Mouse (Mus musculus): ENCODE measurements at regions not wholly inside any gene's neighbourhood (a gene's known extent, or its start where the extent isn't known, plus 50 kb on each side); places are given as distances from the start of the nearest gene placed in this dataset.

DNA sequence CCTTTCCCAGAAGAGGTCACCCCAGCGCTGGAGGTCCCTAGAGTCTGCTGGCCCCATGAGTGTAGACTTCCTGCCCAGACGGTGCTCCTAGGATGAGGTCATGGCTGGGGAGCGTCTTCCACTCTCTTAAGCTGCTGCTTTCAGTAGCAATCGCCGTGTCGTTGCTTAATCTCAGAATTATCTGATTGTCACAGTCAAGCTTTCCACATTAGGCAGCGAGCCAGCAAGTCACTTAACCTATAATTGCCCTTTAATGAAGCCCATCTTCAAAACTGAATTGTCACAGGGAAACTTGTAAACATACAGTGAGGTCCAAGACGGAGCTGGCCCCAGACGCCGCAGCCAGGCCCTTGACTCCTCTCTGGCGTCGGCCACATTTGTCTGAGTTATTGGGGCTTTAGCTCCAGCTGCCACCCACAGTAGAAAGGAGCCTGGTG lies 220.2 kb upstream of the Tle3 start:
- Histone ChIP-seq H3K4me1 (ENCODE audit: control insufficient read depth, insufficient read depth, low read length) (peaks cover 15% of the 10 kb centered on the region; the same call in 1 of the 2 replicates), H3K27me3 (ENCODE audit: control insufficient read depth, insufficient read depth, low read length) (no peaks in the 10 kb centered on the region), H3K36me3 (ENCODE audit: control insufficient read depth, insufficient read depth, low read length) (no peaks in the 10 kb centered on the region), H3K4me3 (replicated peaks; ENCODE audit: low read length) (no peak overlapping the region), H3K9ac (ENCODE audit: low read length) (no peak overlapping the region), H3K4me2 (ENCODE audit: low read depth, low read length) (no peak overlapping the region), H3K9me3 (replicated peaks; ENCODE audit: control insufficient read depth, low read length) (no peaks in the 10 kb centered on the region), H3K27ac (ENCODE audit: low read length) (peak overlapping the region; percentile 54)
- 23% methylated on average over 12 of the region's 12 CpGs for WGBS
- ATAC-seq (ENCODE audit: insufficient read depth, low FRiP score) = peak; percentile 91

- ATAC-seq (ENCODE audit: insufficient read depth, low FRiP score) = no peak
- Histone ChIP-seq H3K4me3 (replicated peaks; ENCODE audit: low read length) (no peak overlapping the region), H3K4me2 (ENCODE audit: low read depth, low read length) (no peak overlapping the region), H3K27me3 (ENCODE audit: control insufficient read depth, insufficient read depth, low read length) (no peaks in the 10 kb centered on the region), H3K36me3 (ENCODE audit: control insufficient read depth, insufficient read depth, low read length) (no peaks in the 10 kb centered on the region), H3K9me3 (replicated peaks; ENCODE audit: control insufficient read depth, low read length) (no peaks in the 10 kb centered on the region), H3K9ac (ENCODE audit: low read length) (no peak overlapping the region), H3K27ac (ENCODE audit: low read length) (no peak overlapping the region), H3K4me1 (ENCODE audit: control insufficient read depth, insufficient read depth, low read length) (peaks cover 30% of the 10 kb centered on the region)
- 76% methylated on average over 6 of the region's 6 CpGs for WGBS
Observed at GRCm38 (mm10) chr9:61154721-61155120, 217.4 kb upstream of the Tle3 start.

DNA sequence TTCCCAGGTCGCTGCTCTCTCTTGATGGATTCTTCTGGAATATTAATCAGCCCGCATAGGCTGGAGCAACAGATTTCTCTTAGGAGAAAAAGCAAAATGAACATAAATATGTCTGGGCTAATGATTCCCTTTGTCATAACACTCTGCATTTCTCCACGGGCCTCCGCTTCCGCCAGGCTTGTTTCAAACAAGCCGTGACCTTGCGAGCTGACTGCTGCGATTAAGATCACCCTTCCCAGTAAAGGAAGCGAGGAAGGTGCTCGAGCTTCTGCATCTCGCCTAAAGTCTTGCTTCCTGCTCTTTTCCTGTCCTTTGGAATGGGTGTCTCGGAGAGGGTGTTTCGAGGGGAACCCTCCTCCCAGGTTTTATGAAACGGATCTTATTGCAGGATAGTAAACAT lies 216.3 kb upstream of the Tle3 start:
- H3K27ac ChIP-seq (ENCODE audit: low read length) = no peak overlapping the region
- H3K36me3 ChIP-seq (ENCODE audit: control insufficient read depth, insufficient read depth, low read length) = no peaks in the 10 kb centered on the region
- H3K9ac ChIP-seq (ENCODE audit: low read length) = no peak overlapping the region
- no peak overlapping the region for H3K4me3 ChIP-seq (replicated peaks; ENCODE audit: low read length)
- no peaks in the 10 kb centered on the region for H3K27me3 ChIP-seq (ENCODE audit: control insufficient read depth, insufficient read depth, low read length)
- no peak for ATAC-seq (ENCODE audit: insufficient read depth, low FRiP score)
- H3K4me1 ChIP-seq (ENCODE audit: control insufficient read depth, insufficient read depth, low read length) = peaks cover 30% of the 10 kb centered on the region
- 42% methylated on average over 14 of the region's 14 CpGs for WGBS
- H3K4me2 ChIP-seq (ENCODE audit: low read depth, low read length) = no peak overlapping the region
- no peaks in the 10 kb centered on the region for H3K9me3 ChIP-seq (replicated peaks; ENCODE audit: control insufficient read depth, low read length)

- Histone ChIP-seq H3K27me3 (ENCODE audit: control insufficient read depth, insufficient read depth, low read length) (no peaks in the 10 kb centered on the region), H3K9ac (ENCODE audit: low read length) (0 out of 2 replicates have a peak overlapping the region, but pooled peaks have one; percentile 31), H3K27ac (ENCODE audit: low read length) (peak overlapping the region; percentile 72), H3K4me2 (ENCODE audit: low read depth, low read length) (no peak overlapping the region), H3K9me3 (replicated peaks; ENCODE audit: control insufficient read depth, low read length) (no peaks in the 10 kb centered on the region), H3K36me3 (ENCODE audit: control insufficient read depth, insufficient read depth, low read length) (no peaks in the 10 kb centered on the region), H3K4me1 (ENCODE audit: control insufficient read depth, insufficient read depth, low read length) (peaks cover 30% of the 10 kb centered on the region), H3K4me3 (replicated peaks; ENCODE audit: low read length) (no peak overlapping the region)
- ATAC-seq (ENCODE audit: insufficient read depth, low FRiP score) = peak; percentile 52; the same call in 1 of the 2 replicates
- 35% methylated on average over 10 of the region's 10 CpGs for WGBS
Observed at GRCm38 (mm10) chr9:61158192-61158770, 213.9 kb upstream of the Tle3 start.

DNA sequence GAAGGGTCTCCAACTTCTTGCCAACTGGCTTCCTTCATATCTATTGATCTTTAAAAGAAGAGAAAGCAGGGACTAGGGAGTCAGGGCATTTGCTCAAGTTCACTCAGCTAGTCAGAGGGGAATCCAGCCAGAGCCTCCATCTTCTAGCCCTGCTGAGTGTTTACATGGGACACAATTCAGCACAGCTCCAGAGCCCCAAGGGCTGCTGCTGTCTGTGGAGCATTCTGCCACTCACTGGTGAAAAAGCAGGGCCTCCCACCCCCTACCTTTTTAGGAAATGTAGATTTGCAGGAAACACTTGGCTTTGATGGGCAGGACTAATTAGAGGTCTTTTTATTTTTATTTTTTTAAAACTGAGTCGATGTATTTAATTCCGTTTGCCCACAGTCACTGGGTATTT lies 213.0 kb upstream of the Tle3 start:
- no peaks in the 10 kb centered on the region for H3K27me3 ChIP-seq (ENCODE audit: control insufficient read depth, insufficient read depth, low read length)
- H3K27ac ChIP-seq (ENCODE audit: low read length) = peak overlapping the region; percentile 72
- no peak overlapping the region for H3K4me2 ChIP-seq (ENCODE audit: low read depth, low read length)
- 82% methylated on average over 2 of the region's 2 CpGs for WGBS
- H3K4me3 ChIP-seq (replicated peaks; ENCODE audit: low read length) = no peak overlapping the region
- peaks cover 37% of the 10 kb centered on the region for H3K4me1 ChIP-seq (ENCODE audit: control insufficient read depth, insufficient read depth, low read length)
- no peaks in the 10 kb centered on the region for H3K9me3 ChIP-seq (replicated peaks; ENCODE audit: control insufficient read depth, low read length)
- no peaks in the 10 kb centered on the region for H3K36me3 ChIP-seq (ENCODE audit: control insufficient read depth, insufficient read depth, low read length)
- ATAC-seq (ENCODE audit: insufficient read depth, low FRiP score) = no peak
- no peak overlapping the region for H3K9ac ChIP-seq (ENCODE audit: low read length)

DNA sequence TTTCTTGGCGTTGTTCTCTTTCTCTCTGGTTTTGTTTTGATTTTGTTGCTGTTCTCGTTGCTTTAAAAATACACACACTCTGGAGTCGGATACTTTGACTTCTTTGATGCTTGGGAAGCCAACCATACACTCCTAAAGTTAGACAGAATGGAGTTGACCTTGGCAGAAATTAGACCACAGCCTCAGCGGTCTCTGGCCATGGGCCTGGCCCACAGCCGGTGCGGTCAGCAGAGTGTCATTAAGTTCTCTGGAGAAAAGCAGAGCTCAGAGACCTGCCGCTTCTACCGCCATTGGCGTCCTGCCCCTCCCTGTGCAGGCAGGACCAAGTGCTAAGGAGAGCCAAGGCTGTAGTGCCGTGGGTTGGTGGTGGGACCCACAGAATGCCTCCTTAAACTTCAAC lies 212.6 kb upstream of the Tle3 start:
- 70% methylated on average over 10 of the region's 10 CpGs for WGBS
- no peak overlapping the region for H3K27ac ChIP-seq (ENCODE audit: low read length)

GRCm38 (mm10) chr9:61162884-61163283 lies 209.3 kb upstream of the Tle3 start:
- no peaks in the 10 kb centered on the region for H3K9me3 ChIP-seq (replicated peaks; ENCODE audit: control insufficient read depth, low read length)
- H3K4me3 ChIP-seq (replicated peaks; ENCODE audit: low read length) = no peak overlapping the region
- 88% methylated on average over 10 of the region's 10 CpGs for WGBS
- no peak overlapping the region for H3K9ac ChIP-seq (ENCODE audit: low read length)
- H3K27me3 ChIP-seq (ENCODE audit: control insufficient read depth, insufficient read depth, low read length) = no peaks in the 10 kb centered on the region
- no peak overlapping the region for H3K27ac ChIP-seq (ENCODE audit: low read length)
- H3K36me3 ChIP-seq (ENCODE audit: control insufficient read depth, insufficient read depth, low read length) = no peaks in the 10 kb centered on the region
- H3K4me2 ChIP-seq (ENCODE audit: low read depth, low read length) = no peak overlapping the region
- no peak for ATAC-seq (ENCODE audit: insufficient read depth, low FRiP score)
- H3K4me1 ChIP-seq (ENCODE audit: control insufficient read depth, insufficient read depth, low read length) = peaks cover 65% of the 10 kb centered on the region

More for the DNA sequence above, 212.6 kb upstream of the Tle3 start:
- Histone ChIP-seq H3K36me3 (ENCODE audit: control insufficient read depth, insufficient read depth, low read length) (no peaks in the 10 kb centered on the region), H3K4me2 (ENCODE audit: low read depth, low read length) (no peak overlapping the region), H3K9me3 (replicated peaks; ENCODE audit: control insufficient read depth, low read length) (no peaks in the 10 kb centered on the region), H3K4me3 (replicated peaks; ENCODE audit: low read length) (no peak overlapping the region), H3K4me1 (ENCODE audit: control insufficient read depth, insufficient read depth, low read length) (peaks cover 42% of the 10 kb centered on the region), H3K27me3 (ENCODE audit: control insufficient read depth, insufficient read depth, low read length) (no peaks in the 10 kb centered on the region), H3K9ac (ENCODE audit: low read length) (no peak overlapping the region)
- no peak for ATAC-seq (ENCODE audit: insufficient read depth, low FRiP score)

GRCm38 (mm10) chr9:61163671-61164288 lies 208.4 kb upstream of the Tle3 start:
- Histone ChIP-seq H3K4me3 (replicated peaks; ENCODE audit: low read length) (no peak overlapping the region), H3K27ac (ENCODE audit: low read length) (peak overlapping the region; percentile 78), H3K4me1 (ENCODE audit: control insufficient read depth, insufficient read depth, low read length) (peaks cover 67% of the 10 kb centered on the region), H3K36me3 (ENCODE audit: control insufficient read depth, insufficient read depth, low read length) (no peaks in the 10 kb centered on the region), H3K27me3 (ENCODE audit: control insufficient read depth, insufficient read depth, low read length) (no peaks in the 10 kb centered on the region), H3K9ac (ENCODE audit: low read length) (no peak overlapping the region), H3K4me2 (ENCODE audit: low read depth, low read length) (no peak overlapping the region), H3K9me3 (replicated peaks; ENCODE audit: control insufficient read depth, low read length) (no peaks in the 10 kb centered on the region)
- ATAC-seq (ENCODE audit: insufficient read depth, low FRiP score) = peak; percentile 35; the same call in 1 of the 2 replicates
- 29% methylated on average over 19 of the region's 19 CpGs for WGBS

DNA sequence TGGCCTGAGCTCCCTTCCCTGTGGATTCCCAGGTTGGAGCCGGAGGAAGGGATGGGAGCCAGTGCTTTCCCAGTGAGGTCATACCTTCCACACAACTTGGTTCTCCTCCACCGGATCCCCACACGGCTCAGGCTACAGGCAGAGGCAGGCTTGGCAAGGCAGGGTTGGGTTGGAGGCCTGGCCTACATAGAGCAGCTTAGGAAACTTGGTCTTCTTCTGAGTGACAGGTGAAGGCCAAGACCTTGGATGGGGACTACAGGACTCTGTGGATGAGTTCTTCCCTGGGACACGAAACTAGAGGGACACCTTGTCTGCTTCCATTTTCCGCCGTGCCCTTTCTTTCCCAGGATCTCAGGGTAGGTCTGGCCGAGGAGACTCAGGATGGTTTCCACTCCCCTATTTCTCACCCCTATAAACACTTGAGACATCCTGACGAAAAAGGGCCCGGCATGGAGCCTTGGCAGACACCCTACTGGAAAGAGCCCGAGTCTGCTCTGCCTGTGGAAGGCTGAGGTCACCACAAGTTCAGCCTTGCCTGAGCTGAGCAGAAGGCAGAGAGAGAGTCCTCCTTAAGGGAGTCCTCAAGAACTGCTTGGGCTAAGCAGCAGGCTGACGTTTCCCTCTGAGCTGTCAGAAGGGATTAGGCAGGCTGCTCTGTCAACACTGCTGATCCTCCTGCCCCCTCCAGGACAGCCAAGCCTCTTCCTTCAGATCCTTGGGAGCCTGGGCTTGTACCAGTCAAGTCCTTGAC lies 207.5 kb upstream of the Tle3 start:
- Histone ChIP-seq H3K9ac (ENCODE audit: low read length) (0 out of 2 replicates have a peak overlapping the region, but pooled peaks have one; percentile 20), H3K4me3 (replicated peaks; ENCODE audit: low read length) (no peak overlapping the region), H3K4me1 (ENCODE audit: control insufficient read depth, insufficient read depth, low read length) (peaks cover 64% of the 10 kb centered on the region), H3K36me3 (ENCODE audit: control insufficient read depth, insufficient read depth, low read length) (no peaks in the 10 kb centered on the region), H3K27ac (ENCODE audit: low read length) (peak overlapping the region; percentile 78), H3K9me3 (replicated peaks; ENCODE audit: control insufficient read depth, low read length) (no peaks in the 10 kb centered on the region), H3K27me3 (ENCODE audit: control insufficient read depth, insufficient read depth, low read length) (no peaks in the 10 kb centered on the region; the same call in 1 of the 2 replicates), H3K4me2 (ENCODE audit: low read depth, low read length) (no peak overlapping the region)
- peak; percentile 86 for ATAC-seq (ENCODE audit: insufficient read depth, low FRiP score)
- 33% methylated on average over 11 of the region's 11 CpGs for WGBS

Data from stomach, embryonic 16.5 days (tissue).